Mouse (Mus musculus): Measurements from ENCODE around the gene Gramd1b. TPM values are rescaled to one million over a fixed set of nuclear protein-coding genes. Genes with fewer than 3 reads are reported as not detected.

Gene Gramd1b
- polyA plus RNA-seq, 1 experiment from 2014 or later: 8.5 TPM

- H3K27me3 ChIP-seq (ENCODE audit: control insufficient read depth, insufficient read depth, low read length): no peaks in the 10 kb centered on the region
- WGBS (ENCODE audit: insufficient replicate concordance): 32% methylated on average over 8 of the region's 8 CpGs
- no peaks in the 10 kb centered on the region for H3K36me3 ChIP-seq (ENCODE audit: control insufficient read depth, insufficient read depth, low read length)
- H3K4me3 ChIP-seq (ENCODE audit: low read depth, low read length): no peak overlapping the region
- H3K9ac ChIP-seq (ENCODE audit: low read depth, low read length): no peak overlapping the region
- peak overlapping the region; percentile 53 for H3K4me2 ChIP-seq
- H3K9me3 ChIP-seq (replicated peaks; ENCODE audit: control insufficient read depth, low read length): no peaks in the 10 kb centered on the region
- ATAC-seq (replicated peaks; ENCODE audit: insufficient number of reproducible peaks, low FRiP score, low TSS enrichment): no peak
- peaks cover 13% of the 10 kb centered on the region for H3K4me1 ChIP-seq (ENCODE audit: control insufficient read depth, insufficient read depth, low read length)
- H3K27ac ChIP-seq (ENCODE audit: low read depth, low read length): no peak overlapping the region
Measured at GRCm38 (mm10) chr9:40390904-40391303, 140.3 kb downstream of the Gramd1b start.

DNA sequence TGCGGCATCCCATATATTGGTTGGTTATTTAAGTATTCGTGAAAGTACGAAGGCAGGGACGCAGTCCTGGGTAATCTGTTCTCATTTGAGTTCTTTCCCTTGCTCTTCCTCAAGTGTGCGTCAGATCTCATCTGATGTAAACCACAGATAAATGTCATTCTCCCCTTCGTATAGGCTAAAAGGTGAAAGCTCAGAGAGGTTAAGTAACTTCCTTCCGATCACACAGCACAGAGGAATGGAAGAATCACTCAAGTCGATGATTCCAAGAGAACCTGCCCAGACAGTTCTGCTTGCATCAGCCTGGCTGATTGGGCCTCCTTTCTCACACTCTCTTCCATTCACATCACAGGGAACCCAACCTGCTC lies 140.8 kb downstream of the Gramd1b start:
- Histone ChIP-seq H3K9ac (ENCODE audit: low read depth, low read length) (no peak overlapping the region), H3K4me1 (ENCODE audit: control insufficient read depth, insufficient read depth, low read length) (peaks cover 13% of the 10 kb centered on the region), H3K27me3 (ENCODE audit: control insufficient read depth, insufficient read depth, low read length) (no peaks in the 10 kb centered on the region), H3K4me3 (ENCODE audit: low read depth, low read length) (no peak overlapping the region), H3K27ac (ENCODE audit: low read depth, low read length) (no peak overlapping the region), H3K4me2 (no peak overlapping the region), H3K36me3 (ENCODE audit: control insufficient read depth, insufficient read depth, low read length) (no peaks in the 10 kb centered on the region), H3K9me3 (replicated peaks; ENCODE audit: control insufficient read depth, low read length) (no peaks in the 10 kb centered on the region)
- ATAC-seq (replicated peaks; ENCODE audit: insufficient number of reproducible peaks, low FRiP score, low TSS enrichment): no peak
- 90% methylated on average over 8 of the region's 8 CpGs for whole genome bisulfite sequencing (ENCODE audit: insufficient replicate concordance)

DNA sequence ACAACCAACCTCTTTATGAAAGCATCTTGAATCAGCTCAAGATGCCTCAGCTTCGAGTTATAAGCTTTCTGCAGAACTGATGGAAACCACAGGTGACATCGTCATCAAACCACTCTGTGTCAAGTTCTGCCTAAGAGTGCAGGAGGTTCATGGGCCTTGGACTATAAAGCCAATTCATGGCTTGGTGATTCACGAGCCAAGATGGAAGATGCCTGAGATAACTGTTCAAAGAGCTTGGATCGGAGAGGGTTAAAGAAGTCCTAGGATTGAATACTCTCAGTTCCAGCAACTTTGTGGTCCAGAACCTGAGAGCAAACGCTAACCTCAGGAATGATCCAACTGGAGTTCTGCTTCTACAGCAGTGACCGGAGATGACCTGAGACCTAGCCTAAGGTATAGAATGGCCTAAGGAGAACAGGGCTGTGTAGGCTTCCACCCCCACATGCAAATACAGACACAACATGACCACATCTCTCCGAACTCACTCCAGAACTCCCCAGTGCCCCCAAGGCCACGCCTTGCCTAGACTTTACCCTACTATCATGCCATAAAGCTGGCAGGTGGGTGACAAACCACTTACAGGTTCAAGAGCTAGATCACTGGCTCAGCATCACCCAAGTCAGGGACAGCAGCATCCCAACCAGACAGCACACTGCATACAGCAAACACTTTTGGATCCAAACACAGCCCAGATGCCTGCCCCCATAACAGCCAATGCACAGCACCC lies 141.4 kb downstream of the Gramd1b start:
- Histone ChIP-seq H3K27me3 (ENCODE audit: control insufficient read depth, insufficient read depth, low read length) (no peaks in the 10 kb centered on the region), H3K9me3 (replicated peaks; ENCODE audit: control insufficient read depth, low read length) (no peaks in the 10 kb centered on the region), H3K36me3 (ENCODE audit: control insufficient read depth, insufficient read depth, low read length) (no peaks in the 10 kb centered on the region), H3K4me3 (ENCODE audit: low read depth, low read length) (no peak overlapping the region), H3K9ac (ENCODE audit: low read depth, low read length) (no peak overlapping the region), H3K4me2 (no peak overlapping the region), H3K4me1 (ENCODE audit: control insufficient read depth, insufficient read depth, low read length) (peaks cover 13% of the 10 kb centered on the region), H3K27ac (ENCODE audit: low read depth, low read length) (no peak overlapping the region)
- ATAC-seq (replicated peaks; ENCODE audit: insufficient number of reproducible peaks, low FRiP score, low TSS enrichment): no peak
- 83% methylated on average over 8 of the region's 8 CpGs for WGBS (ENCODE audit: insufficient replicate concordance)

GRCm38 (mm10) chr9:40389175-40389574 lies 142.0 kb downstream of the Gramd1b start:
- no peak overlapping the region for H3K4me3 ChIP-seq (ENCODE audit: low read depth, low read length)
- no peak overlapping the region for H3K27ac ChIP-seq (ENCODE audit: low read depth, low read length)
- no peak for ATAC-seq (replicated peaks; ENCODE audit: insufficient number of reproducible peaks, low FRiP score, low TSS enrichment)
- WGBS (ENCODE audit: insufficient replicate concordance): 68% methylated on average over 6 of the region's 6 CpGs
- H3K4me1 ChIP-seq (ENCODE audit: control insufficient read depth, insufficient read depth, low read length): peaks cover 13% of the 10 kb centered on the region
- H3K9ac ChIP-seq (ENCODE audit: low read depth, low read length): no peak overlapping the region
- no peaks in the 10 kb centered on the region for H3K36me3 ChIP-seq (ENCODE audit: control insufficient read depth, insufficient read depth, low read length)
- H3K4me2 ChIP-seq: no peak overlapping the region
- no peaks in the 10 kb centered on the region for H3K27me3 ChIP-seq (ENCODE audit: control insufficient read depth, insufficient read depth, low read length)
- no peaks in the 10 kb centered on the region for H3K9me3 ChIP-seq (replicated peaks; ENCODE audit: control insufficient read depth, low read length)

DNA sequence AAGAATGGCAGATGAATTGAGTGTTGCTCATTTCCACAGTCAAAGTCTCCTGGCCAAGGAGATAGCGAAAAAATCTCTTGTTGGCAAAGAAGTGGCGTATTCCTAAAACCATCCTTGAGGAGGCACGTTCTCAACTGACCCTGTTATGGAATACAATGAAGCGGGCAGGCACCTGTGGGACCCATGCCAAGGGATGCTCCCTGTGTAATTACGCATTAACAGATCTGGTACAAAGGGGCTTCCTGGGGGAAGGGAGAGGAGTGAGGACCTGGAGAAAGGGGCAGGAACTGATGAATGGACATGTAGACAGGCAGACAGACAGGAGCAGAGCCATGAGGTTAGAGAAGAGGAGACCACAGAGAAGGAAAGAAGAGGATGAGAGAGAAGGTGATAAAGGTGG lies 146.4 kb downstream of the Gramd1b start:
- no peak overlapping the region for H3K4me3 ChIP-seq (ENCODE audit: low read depth, low read length)
- no peaks in the 10 kb centered on the region for H3K27me3 ChIP-seq (ENCODE audit: control insufficient read depth, insufficient read depth, low read length)
- no peak overlapping the region for H3K4me2 ChIP-seq
- H3K9ac ChIP-seq (ENCODE audit: low read depth, low read length): no peak overlapping the region
- H3K9me3 ChIP-seq (replicated peaks; ENCODE audit: control insufficient read depth, low read length): no peaks in the 10 kb centered on the region
- 87% methylated on average over 5 of the region's 5 CpGs for WGBS (ENCODE audit: insufficient replicate concordance)
- H3K27ac ChIP-seq (ENCODE audit: low read depth, low read length): no peak overlapping the region
- no peaks in the 10 kb centered on the region for H3K36me3 ChIP-seq (ENCODE audit: control insufficient read depth, insufficient read depth, low read length)
- ATAC-seq (replicated peaks; ENCODE audit: insufficient number of reproducible peaks, low FRiP score, low TSS enrichment): no peak
- peaks cover 5% of the 10 kb centered on the region for H3K4me1 ChIP-seq (ENCODE audit: control insufficient read depth, insufficient read depth, low read length)

- WGBS (ENCODE audit: insufficient replicate concordance): 68% methylated on average over 3 of the region's 3 CpGs
- Histone ChIP-seq H3K4me1 (ENCODE audit: control insufficient read depth, insufficient read depth, low read length) (peaks cover 5% of the 10 kb centered on the region), H3K4me2 (peak overlapping the region; percentile 48; the same call in 1 of the 2 replicates), H3K36me3 (ENCODE audit: control insufficient read depth, insufficient read depth, low read length) (no peaks in the 10 kb centered on the region), H3K9ac (ENCODE audit: low read depth, low read length) (no peak overlapping the region), H3K27me3 (ENCODE audit: control insufficient read depth, insufficient read depth, low read length) (no peaks in the 10 kb centered on the region), H3K27ac (ENCODE audit: low read depth, low read length) (no peak overlapping the region), H3K9me3 (replicated peaks; ENCODE audit: control insufficient read depth, low read length) (no peaks in the 10 kb centered on the region), H3K4me3 (ENCODE audit: low read depth, low read length) (no peak overlapping the region)
- no peak for ATAC-seq (replicated peaks; ENCODE audit: insufficient number of reproducible peaks, low FRiP score, low TSS enrichment)
Measured at GRCm38 (mm10) chr9:40382508-40382907, 148.7 kb downstream of the Gramd1b start.

DNA sequence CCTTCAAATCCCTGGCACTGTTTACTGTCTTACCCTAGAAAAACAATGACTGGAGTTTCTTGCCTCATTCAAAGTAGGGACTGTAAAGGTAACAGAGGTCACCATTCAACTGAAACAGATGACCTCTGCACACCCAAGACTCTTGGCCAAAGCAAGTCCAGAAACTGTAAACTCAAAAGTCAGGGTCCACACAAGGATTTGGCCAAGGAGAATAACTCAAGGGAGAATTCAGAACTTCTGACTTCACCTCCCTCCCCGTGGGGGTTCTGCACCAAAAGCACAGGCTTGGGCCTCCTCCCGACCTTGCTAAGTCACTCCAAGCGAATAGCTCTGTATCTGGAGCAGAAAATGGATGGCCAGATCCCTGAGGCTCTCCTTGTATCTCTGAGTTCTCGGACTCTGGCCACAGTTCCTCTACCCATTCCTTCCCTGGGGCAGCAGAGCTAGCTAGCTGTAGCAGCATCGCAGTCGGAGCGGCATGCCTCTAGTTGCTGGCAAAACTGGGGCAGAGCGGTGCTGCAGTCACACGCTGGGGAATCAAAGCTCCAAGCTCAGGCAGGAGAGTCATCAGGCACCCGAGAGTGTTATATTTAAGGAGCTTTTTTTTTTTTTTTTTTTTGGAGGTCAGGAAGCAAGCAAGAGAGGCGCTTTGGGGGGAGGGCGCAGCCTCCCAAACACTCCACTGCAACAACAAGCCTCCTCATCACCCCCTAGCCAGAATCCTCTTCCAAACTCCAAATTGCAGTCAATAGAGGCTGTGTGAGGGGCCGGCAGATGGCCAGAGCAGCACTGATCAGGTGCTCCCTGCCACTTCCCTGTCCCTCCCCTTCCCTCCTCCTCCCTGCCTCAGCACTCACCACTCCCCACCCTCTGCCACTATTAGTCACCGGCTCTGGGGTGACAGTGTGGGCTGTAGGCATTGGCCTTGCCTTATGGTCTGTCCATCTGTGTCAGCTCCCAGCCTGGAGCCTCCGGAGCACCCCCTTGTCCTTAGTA lies 149.5 kb downstream of the Gramd1b start:
- Histone ChIP-seq H3K4me1 (ENCODE audit: control insufficient read depth, insufficient read depth, low read length) (peaks cover 9% of the 10 kb centered on the region), H3K9ac (ENCODE audit: low read depth, low read length) (no peak overlapping the region), H3K4me3 (ENCODE audit: low read depth, low read length) (0 out of 2 replicates have a peak overlapping the region, but pooled peaks have one; percentile 5), H3K9me3 (replicated peaks; ENCODE audit: control insufficient read depth, low read length) (no peaks in the 10 kb centered on the region), H3K4me2 (peak overlapping the region; percentile 48), H3K27ac (ENCODE audit: low read depth, low read length) (0 out of 2 replicates have a peak overlapping the region, but pooled peaks have one; percentile 10), H3K27me3 (ENCODE audit: control insufficient read depth, insufficient read depth, low read length) (no peaks in the 10 kb centered on the region), H3K36me3 (ENCODE audit: control insufficient read depth, insufficient read depth, low read length) (no peaks in the 10 kb centered on the region)
- peak; percentile 31; the same call in 1 of the 2 replicates for ATAC-seq (replicated peaks; ENCODE audit: insufficient number of reproducible peaks, low FRiP score, low TSS enrichment)
- WGBS (ENCODE audit: insufficient replicate concordance): 16% methylated on average over 15 of the region's 15 CpGs

DNA sequence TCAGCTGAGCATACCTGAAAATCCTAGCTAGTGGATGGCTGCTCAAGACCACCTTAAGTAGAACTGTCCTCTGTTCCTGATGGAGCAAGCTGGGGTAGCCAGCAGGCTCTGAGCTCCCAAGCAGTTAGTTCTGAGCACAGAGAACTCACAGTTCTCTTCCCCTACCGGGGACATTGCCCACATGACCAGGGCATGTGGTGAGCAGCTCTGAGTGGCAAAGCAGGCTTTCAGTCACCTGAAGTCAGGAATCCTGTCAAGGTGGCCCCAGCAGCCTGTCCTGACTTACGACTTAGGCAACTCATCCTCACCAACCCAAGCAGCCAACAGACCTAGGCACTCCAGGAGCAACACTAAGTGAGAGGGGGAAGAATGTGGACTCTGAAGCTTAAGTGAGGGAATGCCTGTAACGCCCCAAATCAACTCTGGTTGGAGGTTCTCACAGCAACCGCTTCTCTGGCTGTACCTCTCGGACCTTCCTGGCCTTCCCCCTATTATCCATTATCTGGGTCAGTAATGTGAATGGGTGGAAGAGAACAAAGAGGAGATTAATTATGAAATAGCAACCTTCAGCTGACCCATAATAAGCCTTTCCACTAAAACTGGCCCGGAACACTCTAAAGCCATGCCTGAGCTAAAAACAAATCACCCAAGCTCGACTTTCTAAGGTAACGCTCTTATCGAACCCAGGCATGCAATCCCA lies 154.3 kb downstream of the Gramd1b start:
- H3K4me3 ChIP-seq (ENCODE audit: low read depth, low read length): no peak overlapping the region
- no peaks in the 10 kb centered on the region for H3K9me3 ChIP-seq (replicated peaks; ENCODE audit: control insufficient read depth, low read length)
- no peak overlapping the region for H3K27ac ChIP-seq (ENCODE audit: low read depth, low read length)
- H3K9ac ChIP-seq (ENCODE audit: low read depth, low read length): no peak overlapping the region
- H3K27me3 ChIP-seq (ENCODE audit: control insufficient read depth, insufficient read depth, low read length): no peaks in the 10 kb centered on the region
- 57% methylated on average over 9 of the region's 9 CpGs for WGBS (ENCODE audit: insufficient replicate concordance)
- H3K36me3 ChIP-seq (ENCODE audit: control insufficient read depth, insufficient read depth, low read length): no peaks in the 10 kb centered on the region
- peaks cover 19% of the 10 kb centered on the region for H3K4me1 ChIP-seq (ENCODE audit: control insufficient read depth, insufficient read depth, low read length)
- no peak for ATAC-seq (replicated peaks; ENCODE audit: insufficient number of reproducible peaks, low FRiP score, low TSS enrichment)
- H3K4me2 ChIP-seq: peak overlapping the region; percentile 55

Data from heart, embryonic 11.5 days (tissue).